ENCODE assay signal across 10 mouse cellular contexts in genomic region chr6:146978691-146979114, GRCm38 (mm10). TPM values are rescaled to one million over a fixed set of nuclear protein-coding genes. Genes with fewer than 3 reads are reported as not detected.
DNase-seq lines count a peak whose midpoint lies in the region; ATAC-seq and TF ChIP-seq lines count a peak whose summit lies in the region.
"Had no signal": no experiment of that assay in that cellular context is flagged by ENCODE, and none has a peak within 500 bp of the region (broad histone marks: within the 10 kb centered on the region; RNA-seq: fewer than 3 reads in every experiment).

No protein-coding gene starts in this region.

- DNase-seq in forebrain, postnatal 0 days: no peak
- peak; percentile 81 for DNase-seq in 3T3-L1 (ENCODE audit: low read depth, low spot score)
- peak; percentile 48 for DNase-seq in embryo, embryonic 10.5 days (ENCODE audit: low spot score)
- DNase-seq in kidney, postnatal 14 days: peak; percentile 49
- no peak for DNase-seq in right cerebral cortex, adult 18-20 months
- no peak for DNase-seq in forebrain, embryonic 11.5 days (ENCODE audit: low spot score)
- DNase-seq: cerebellum, postnatal 36 days had no signal

- peak; percentile 58 for TF ChIP-seq CTCF in forebrain, postnatal 0 days (IDR thresholded peaks at IDR 0.05; ENCODE audit: low read depth)

- 62% methylated on average over 5 of the region's 5 CpGs for WGBS in forebrain, postnatal 0 days
- WGBS in forebrain, embryonic 12.5 days: 65% methylated on average over 5 of the region's 5 CpGs
- 64% methylated on average over 5 of the region's 5 CpGs for WGBS in forebrain, embryonic 11.5 days

- H3K9me3 ChIP-seq in forebrain, postnatal 0 days (ENCODE audit: low read length): no peaks in the 10 kb centered on the region
- H3K9me3 ChIP-seq in forebrain, embryonic 12.5 days: no peaks in the 10 kb centered on the region
- no peaks in the 10 kb centered on the region for H3K9me3 ChIP-seq in forebrain, embryonic 11.5 days (ENCODE audit: control insufficient read depth, low read length)

- H3K9ac ChIP-seq in forebrain, postnatal 0 days: no peak overlapping the region
- no peak overlapping the region for H3K9ac ChIP-seq in forebrain, embryonic 12.5 days
- H3K9ac ChIP-seq in forebrain, embryonic 11.5 days (ENCODE audit: low read length): no peak overlapping the region

- no peak overlapping the region for H3K27ac ChIP-seq in forebrain, postnatal 0 days (ENCODE audit: low read depth, low read length)
- no peak overlapping the region for H3K27ac ChIP-seq in forebrain, embryonic 12.5 days
- no peak overlapping the region for H3K27ac ChIP-seq in forebrain, embryonic 11.5 days (ENCODE audit: low read depth, low read length)

- H3K4me2 ChIP-seq in forebrain, postnatal 0 days (ENCODE audit: low read depth): no peak overlapping the region
- no peak overlapping the region for H3K4me2 ChIP-seq in forebrain, embryonic 12.5 days
- H3K4me2 ChIP-seq in forebrain, embryonic 11.5 days (ENCODE audit: low read depth, low read length, severe bottlenecking): no peak overlapping the region

- ATAC-seq in forebrain, postnatal 0 days: 0 out of 2 replicates have a peak, but pooled peaks have one; percentile 18
- ATAC-seq in forebrain, embryonic 12.5 days (ENCODE audit: low FRiP score): no peak
- ATAC-seq in CD4-positive, CD25-positive, alpha-beta regulatory T cell, adult 4 months: no peak
- no peak for ATAC-seq in forebrain, embryonic 11.5 days (replicated peaks; ENCODE audit: low FRiP score)

- H3K4me1 ChIP-seq in forebrain, postnatal 0 days (ENCODE audit: insufficient read depth): no peaks in the 10 kb centered on the region
- H3K4me1 ChIP-seq in forebrain, embryonic 12.5 days: peaks cover 24% of the 10 kb centered on the region
- H3K4me1 ChIP-seq in forebrain, embryonic 11.5 days (replicated peaks; ENCODE audit: control insufficient read depth, insufficient read depth, low read length): peaks cover 5% of the 10 kb centered on the region; the same call in 1 of the 2 replicates

- no peaks in the 10 kb centered on the region for H3K36me3 ChIP-seq in forebrain, postnatal 0 days (ENCODE audit: insufficient read depth)
- no peaks in the 10 kb centered on the region for H3K36me3 ChIP-seq in forebrain, embryonic 12.5 days (replicated peaks)
- H3K36me3 ChIP-seq in forebrain, embryonic 11.5 days (ENCODE audit: control insufficient read depth, insufficient read depth, low read length): no peaks in the 10 kb centered on the region

- H3K27me3 ChIP-seq in forebrain, postnatal 0 days (ENCODE audit: insufficient read depth, low read length): no peaks in the 10 kb centered on the region
- no peaks in the 10 kb centered on the region for H3K27me3 ChIP-seq in forebrain, embryonic 12.5 days
- no peaks in the 10 kb centered on the region for H3K27me3 ChIP-seq in forebrain, embryonic 11.5 days (ENCODE audit: control insufficient read depth, insufficient read depth, low read length)

- H3K4me3 ChIP-seq in forebrain, postnatal 0 days (ENCODE audit: low read depth, low read length): no peak overlapping the region
- no peak overlapping the region for H3K4me3 ChIP-seq in forebrain, embryonic 12.5 days (replicated peaks)
- H3K4me3 ChIP-seq in forebrain, embryonic 11.5 days (ENCODE audit: low read depth, low read length): no peak overlapping the region

RNA-seq across cellular contexts. Expression of gene 1700034J05Rik, which starts 24.5 kb away (rescaled TPM):
- total RNA-seq in forebrain, postnatal 0 days (2014; rRNA removed): not detected in 2 replicates
- not detected in 2 replicates for polyA plus RNA-seq in forebrain, postnatal 0 days (2015; fragmentation: Nextera tagmentation; extraction: Ambion mirVana)
- polyA plus RNA-seq in forebrain, embryonic 12.5 days (2016; fragmentation: Nextera tagmentation; extraction: Ambion mirVana): not detected in 2 replicates
- not detected for polyA plus RNA-seq in CD4-positive, CD25-positive, alpha-beta regulatory T cell, adult 4 months (2017; shearing (Covaris generic))
- polyA plus RNA-seq in forebrain, embryonic 11.5 days (2014; fragmentation: Nextera tagmentation; extraction: Ambion mirVana): 0.08 and 0.09 TPM in 2 replicates
- total RNA-seq: left cerebral cortex, postnatal 10 days had no signal

RNA-seq across cellular contexts. Expression of gene Rep15, which starts 53.7 kb away (rescaled TPM):
- 1.0 and 1.1 TPM in 2 replicates for total RNA-seq in forebrain, postnatal 0 days (2014; rRNA removed)
- 0.35 and 0.74 TPM in 2 replicates for polyA plus RNA-seq in forebrain, postnatal 0 days (2015; fragmentation: Nextera tagmentation; extraction: Ambion mirVana)
- polyA plus RNA-seq in forebrain, embryonic 12.5 days (2016; fragmentation: Nextera tagmentation; extraction: Ambion mirVana): 0.62 and 1.1 TPM in 2 replicates
- polyA plus RNA-seq in CD4-positive, CD25-positive, alpha-beta regulatory T cell, adult 4 months (2017; shearing (Covaris generic)): under 1 TPM; 0.49 to 0.90 TPM
- 1.3 and 1.5 TPM in 2 replicates for polyA plus RNA-seq in forebrain, embryonic 11.5 days (2014; fragmentation: Nextera tagmentation; extraction: Ambion mirVana)

Comparison
In these comparisons a context has a peak if more than half of its experiments do, and no peak if none do; other contexts are left out.
1. DNase-seq: peak in 3T3-L1 (single experiment), embryo, embryonic 10.5 days (single experiment) and kidney, postnatal 14 days (single experiment); none in forebrain, postnatal 0 days (single experiment), right cerebral cortex, adult 18-20 months (single experiment) and forebrain, embryonic 11.5 days (single experiment).